Mouse (Mus musculus) ES-E14 (cell line): ENCODE measurements around the gene Fam184b.

Source experiments
- HCFC1 ChIP-seq: IDR thresholded peaks from 2 replicates; pipeline ENCODE4 v1.6.1; 2012; ENCODE audit warnings: low read length, inconsistent platforms, borderline replicate concordance; ENCODE audit not compliant: insufficient read depth
- MAFK ChIP-seq: IDR thresholded peaks from 2 replicates; pipeline ENCODE4 v1.6.1; 2014; ENCODE audit warnings: mild to moderate bottlenecking, low read depth, low read length, inconsistent platforms; ENCODE audit not compliant: insufficient read depth
- ZNF384 ChIP-seq: IDR thresholded peaks from 2 replicates; pipeline ENCODE4 v1.6.1; 2012; ENCODE audit warnings: low read depth, low read length, inconsistent platforms

- TF ChIP-seq ZNF384 (no peak), HCFC1 (no peak), MAFK (no peak)
Observed at GRCm38 (mm10) chr5:45639715-45640092, 290 bp upstream of the Fam184b start.
